Mouse (Mus musculus) liver, embryonic 16.5 days (tissue): ENCODE data around the gene Itpr1. TPM values are rescaled to one million over a fixed set of nuclear protein-coding genes. Genes with fewer than 3 reads are reported as not detected.

ENCODE experiments used
- ATAC-seq: fragments of 200-750 bp; cut with Nextera tagmentation; 2 replicates; pipeline ENCODE4 v1.8.0; 2017; ENCODE audit warnings: low read depth, mild to moderate bottlenecking, moderate number of reproducible peaks, moderate library complexity
- H3K27ac ChIP-seq: fragments of 300-500 bp; sonication (generic); 2 replicates; pipeline ENCODE4 v1.5.1; 2014; ENCODE audit warnings: mild to moderate bottlenecking, low read length
- H3K27me3 ChIP-seq: fragments of 300-500 bp; sonication (generic); 2 replicates; pipeline ENCODE4 v1.6.1; 2014; ENCODE audit warnings: low read depth, low read length, mixed read lengths; ENCODE audit not compliant: control insufficient read depth, insufficient read depth
- H3K36me3 ChIP-seq: fragments of 300-500 bp; sonication (generic); 2 replicates; pipeline ENCODE4 v1.6.1; 2014; ENCODE audit warnings: mild to moderate bottlenecking; ENCODE audit not compliant: control insufficient read depth, insufficient read depth
- H3K4me1 ChIP-seq: fragments of 300-500 bp; sonication (generic); 2 replicates; pipeline ENCODE4 v1.6.1; 2014; ENCODE audit warnings: low read depth, low read length, mixed read lengths; ENCODE audit not compliant: control insufficient read depth
- H3K4me2 ChIP-seq: fragments of 300-500 bp; sonication (generic); 2 replicates; pipeline ENCODE4 v1.6.1; 2014; ENCODE audit warnings: low read depth, low read length, mixed read lengths
- H3K4me3 ChIP-seq: fragments of 300-500 bp; sonication (generic); 2 replicates; pipeline ENCODE4 v1.5.1; 2014; ENCODE audit warnings: low read depth, mild to moderate bottlenecking, low read length
- H3K9ac ChIP-seq: fragments of 300-500 bp; sonication (generic); 2 replicates; pipeline ENCODE4 v1.6.1; 2014; ENCODE audit warnings: low read depth, low read length
- H3K9me3 ChIP-seq: fragments of 300-500 bp; sonication (generic); replicated peaks from 2 replicates; pipeline ENCODE4 v1.6.1; 2016; ENCODE audit warnings: low read length; ENCODE audit not compliant: control insufficient read depth
- WGBS: fragments of 180-500 bp; shearing (Covaris S2); extraction: QIAGEN DNeasy Blood & Tissue Kit; methylation state at CpG from one replicate; pipeline ENCODE4 v1.1.7; 2014; ENCODE audit not compliant: insufficient replicate concordance; 5-methylcytosine and 5-hydroxymethylcytosine counted together
- polyA plus RNA-seq: library from polyadenylated mRNA; unstranded; fragments of >200 nt; fragmentation: Nextera tagmentation; extraction: Ambion mirVana; gene quantifications from 2 replicates; pipeline ENCODE4 v1.2.1, GENCODE M21; 2015

Itpr1 gene
- polyA plus RNA-seq, 1 experiment from 2014 or later: 2.9 TPM

DNA sequence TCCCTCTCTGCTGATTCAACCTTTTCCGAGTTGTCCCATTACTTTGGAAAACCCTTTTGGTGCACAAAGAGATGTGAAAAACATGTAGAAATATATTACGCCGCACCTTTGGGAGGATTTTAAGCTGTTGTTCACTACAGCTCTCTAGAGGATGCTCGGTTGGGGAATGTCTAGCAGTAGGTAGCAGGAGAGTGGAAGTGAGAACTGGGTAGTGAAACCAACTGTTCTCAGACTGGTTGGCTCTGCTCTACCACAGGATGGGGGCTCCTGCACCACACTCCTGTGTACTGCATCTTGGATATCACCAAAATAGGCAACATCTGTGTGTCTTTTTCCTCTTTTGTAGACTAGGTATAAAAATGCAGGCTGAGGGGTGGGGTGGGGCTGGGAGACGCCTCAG is 10.0 kb downstream of the Itpr1 start:
- Histone ChIP-seq H3K36me3 (no peaks in the 10 kb centered on the region), H3K9me3 (no peaks in the 10 kb centered on the region), H3K27me3 (no peaks in the 10 kb centered on the region), H3K27ac (no peak overlapping the region), H3K9ac (no peak overlapping the region), H3K4me3 (no peak overlapping the region), H3K4me1 (no peaks in the 10 kb centered on the region; the same call in 1 of the 2 replicates), H3K4me2 (no peak overlapping the region)
- ATAC-seq: no peak
- 57% methylated on average over 5 of the region's 5 CpGs for whole genome bisulfite sequencing

DNA sequence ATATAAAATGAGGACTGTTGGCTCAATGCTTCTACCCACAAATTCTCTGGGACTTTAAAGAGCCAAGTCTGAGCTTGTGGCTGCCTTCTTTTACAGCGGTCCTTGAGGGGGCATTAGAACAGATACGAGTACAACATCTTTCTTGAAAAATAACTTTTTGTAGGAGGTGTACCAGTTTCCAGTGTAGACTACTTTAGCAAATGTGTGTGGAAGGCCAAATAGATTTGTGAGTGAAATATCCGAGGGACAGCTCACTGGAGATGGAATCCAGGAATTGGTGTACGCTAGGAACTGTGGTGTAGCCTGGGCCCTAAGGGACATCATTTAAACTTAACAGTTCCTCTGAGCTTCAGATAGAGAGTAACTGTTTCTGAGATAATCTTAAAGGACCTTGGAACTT is 11.5 kb downstream of the Itpr1 start:
- Histone ChIP-seq H3K27me3 (no peaks in the 10 kb centered on the region), H3K9ac (no peak overlapping the region), H3K4me2 (no peak overlapping the region), H3K4me3 (no peak overlapping the region), H3K27ac (no peak overlapping the region), H3K36me3 (no peaks in the 10 kb centered on the region), H3K9me3 (no peaks in the 10 kb centered on the region), H3K4me1 (no peaks in the 10 kb centered on the region; the same call in 1 of the 2 replicates)
- 77% methylated on average over 4 of the region's 4 CpGs for WGBS
- ATAC-seq: no peak

DNA sequence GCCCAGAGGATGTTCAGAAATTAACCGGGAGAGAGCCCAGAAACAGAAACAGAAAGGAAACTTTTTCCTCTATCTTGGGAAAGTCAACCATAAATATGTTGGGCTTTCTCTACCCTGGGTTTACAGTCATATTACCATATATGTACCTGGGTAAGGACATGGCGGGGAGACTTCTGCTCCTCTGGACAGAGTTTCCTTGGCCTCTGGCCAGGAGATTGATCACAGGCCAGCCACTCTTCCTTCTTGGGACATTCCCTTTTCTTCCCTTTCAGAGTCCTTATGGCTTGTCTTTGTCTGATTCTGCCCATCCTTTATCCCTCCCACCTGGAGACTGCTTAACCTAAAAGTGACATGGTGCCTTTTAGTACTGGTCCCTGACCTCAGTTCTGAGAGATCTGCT is 12.1 kb downstream of the Itpr1 start:
- no peak overlapping the region for H3K9ac ChIP-seq
- H3K4me1 ChIP-seq: no peaks in the 10 kb centered on the region; the same call in 1 of the 2 replicates
- H3K4me3 ChIP-seq: no peak overlapping the region
- H3K27me3 ChIP-seq: no peaks in the 10 kb centered on the region
- ATAC-seq: no peak
- WGBS: 82% methylated on average over 2 of the region's 2 CpGs
- no peak overlapping the region for H3K27ac ChIP-seq
- H3K9me3 ChIP-seq: no peaks in the 10 kb centered on the region
- H3K4me2 ChIP-seq: no peak overlapping the region
- H3K36me3 ChIP-seq: no peaks in the 10 kb centered on the region

DNA sequence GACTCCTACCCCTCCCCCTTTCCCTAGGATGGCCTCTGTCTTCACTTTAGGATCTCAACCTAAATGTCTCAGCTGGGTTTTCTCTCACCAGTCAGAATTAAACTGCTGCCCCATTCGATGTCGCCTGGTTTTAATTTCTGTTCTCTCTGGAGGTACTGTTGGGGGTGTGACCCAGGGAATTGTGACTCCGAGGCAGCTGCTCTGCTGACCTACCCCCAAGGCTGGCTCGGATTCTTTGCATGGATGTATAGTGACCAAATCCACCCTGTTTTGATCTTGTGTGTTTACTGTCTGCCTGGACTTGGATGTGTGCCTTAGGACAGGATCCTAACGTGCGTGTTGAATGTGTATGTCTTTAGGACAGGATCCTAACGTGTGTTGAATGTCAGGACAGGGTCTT is 13.3 kb downstream of the Itpr1 start:
- Histone ChIP-seq H3K27ac (no peak overlapping the region), H3K4me3 (no peak overlapping the region), H3K27me3 (no peaks in the 10 kb centered on the region), H3K9me3 (no peaks in the 10 kb centered on the region), H3K36me3 (no peaks in the 10 kb centered on the region), H3K4me2 (no peak overlapping the region), H3K4me1 (no peaks in the 10 kb centered on the region; the same call in 1 of the 2 replicates), H3K9ac (no peak overlapping the region)
- 61% methylated on average over 7 of the region's 7 CpGs for WGBS
- ATAC-seq: no peak

DNA sequence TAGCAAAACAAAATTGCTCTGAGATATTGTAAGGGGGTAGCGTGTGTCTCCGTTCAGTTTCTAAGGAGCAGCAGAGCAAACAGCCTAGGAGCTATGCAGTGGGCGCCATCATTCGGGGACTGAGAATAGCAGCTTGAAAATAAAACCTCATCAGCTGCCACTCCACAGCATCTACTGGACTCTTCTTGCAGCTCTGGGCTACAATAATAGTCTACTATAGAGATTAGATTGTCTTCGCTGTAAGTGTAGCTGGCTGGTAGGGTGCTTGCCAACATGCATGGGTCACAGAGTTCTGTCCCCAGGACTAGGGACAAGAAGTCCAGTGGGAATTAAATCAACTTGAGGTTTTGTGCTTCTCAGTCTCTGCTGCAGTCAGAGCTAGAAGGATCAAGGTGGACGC is 14.6 kb downstream of the Itpr1 start:
- Histone ChIP-seq H3K4me3 (no peak overlapping the region), H3K27me3 (no peaks in the 10 kb centered on the region), H3K4me2 (no peak overlapping the region), H3K9me3 (no peaks in the 10 kb centered on the region), H3K27ac (no peak overlapping the region), H3K36me3 (no peaks in the 10 kb centered on the region), H3K4me1 (no peaks in the 10 kb centered on the region; the same call in 1 of the 2 replicates), H3K9ac (no peak overlapping the region)
- ATAC-seq: no peak
- 75% methylated on average over 6 of the region's 6 CpGs for WGBS

DNA sequence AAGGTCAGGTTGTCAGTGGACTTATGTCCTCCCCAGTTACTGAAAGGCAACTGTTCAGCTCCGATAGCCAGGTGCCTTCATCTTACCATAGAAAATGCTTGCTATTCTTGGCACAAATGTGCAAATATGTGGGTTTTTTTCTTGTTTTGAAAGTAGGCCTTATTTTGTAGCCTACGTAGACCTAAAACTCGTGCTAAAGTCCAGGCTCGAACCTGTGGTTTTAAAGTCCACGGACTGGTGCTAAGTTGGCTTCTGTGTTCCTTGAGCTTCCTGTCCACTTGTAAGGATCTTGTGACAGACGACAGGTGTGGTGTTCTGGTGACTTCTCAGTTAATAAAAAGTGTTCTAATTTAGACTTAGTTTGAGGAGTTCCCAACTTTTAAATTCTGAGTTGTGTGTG is 15.2 kb downstream of the Itpr1 start:
- no peak overlapping the region for H3K9ac ChIP-seq
- no peaks in the 10 kb centered on the region for H3K36me3 ChIP-seq
- 60% methylated on average over 6 of the region's 6 CpGs for WGBS
- H3K27ac ChIP-seq: no peak overlapping the region
- H3K4me1 ChIP-seq: peaks cover 2% of the 10 kb centered on the region
- no peaks in the 10 kb centered on the region for H3K27me3 ChIP-seq
- H3K4me2 ChIP-seq: no peak overlapping the region
- H3K9me3 ChIP-seq: no peaks in the 10 kb centered on the region
- no peak overlapping the region for H3K4me3 ChIP-seq
- ATAC-seq: no peak

DNA sequence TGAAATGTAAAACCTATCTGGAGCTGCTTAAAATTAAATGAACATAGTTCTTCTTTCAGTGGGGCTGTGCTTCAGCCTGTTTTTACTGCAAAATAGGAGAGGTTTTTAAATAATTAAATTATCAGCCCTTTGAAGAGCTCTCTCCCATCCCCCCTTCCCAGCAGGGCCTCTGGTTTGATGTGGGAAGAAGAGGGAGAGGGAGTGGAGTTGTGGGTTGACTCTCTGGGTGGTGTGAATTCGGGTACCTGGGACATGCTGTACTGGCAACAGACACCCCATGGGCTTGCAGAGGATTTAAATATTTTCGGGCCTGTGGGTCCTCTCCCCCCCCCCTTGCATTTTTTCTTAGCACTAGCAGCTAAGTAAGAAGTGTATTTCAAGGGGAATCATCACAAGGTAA is 15.7 kb downstream of the Itpr1 start:
- no peaks in the 10 kb centered on the region for H3K27me3 ChIP-seq
- H3K4me2 ChIP-seq: no peak overlapping the region
- H3K4me3 ChIP-seq: no peak overlapping the region
- H3K27ac ChIP-seq: no peak overlapping the region
- peaks cover 5% of the 10 kb centered on the region for H3K4me1 ChIP-seq
- no peak for ATAC-seq
- H3K9ac ChIP-seq: no peak overlapping the region
- no peaks in the 10 kb centered on the region for H3K36me3 ChIP-seq
- no peaks in the 10 kb centered on the region for H3K9me3 ChIP-seq
- 46% methylated on average over 2 of the region's 2 CpGs for WGBS

DNA sequence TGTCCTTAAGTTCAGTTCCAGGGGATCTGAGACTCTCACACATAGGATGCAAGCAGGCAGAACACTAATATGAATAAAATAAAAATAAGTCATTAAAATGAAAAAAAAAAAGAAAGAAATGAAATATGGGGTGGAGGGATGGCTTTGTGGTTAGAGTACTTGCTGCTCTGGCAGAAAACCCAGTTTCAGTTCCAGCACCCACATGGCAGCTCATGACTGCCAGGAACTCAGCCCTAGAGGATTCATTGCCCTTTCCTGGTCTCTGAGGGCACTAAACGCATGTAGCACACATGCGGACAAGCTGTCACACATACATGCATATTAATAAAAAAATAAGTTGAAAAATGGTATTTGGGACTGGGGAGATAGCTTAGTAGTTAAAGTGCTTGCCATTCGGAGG is 17.7 kb downstream of the Itpr1 start:
- no peak overlapping the region for H3K4me2 ChIP-seq
- H3K36me3 ChIP-seq: no peaks in the 10 kb centered on the region
- no peak for ATAC-seq
- 65% methylated on average over 3 of the region's 3 CpGs for WGBS
- no peak overlapping the region for H3K4me3 ChIP-seq
- H3K9me3 ChIP-seq: no peaks in the 10 kb centered on the region
- no peak overlapping the region for H3K9ac ChIP-seq
- no peaks in the 10 kb centered on the region for H3K27me3 ChIP-seq
- H3K27ac ChIP-seq: no peak overlapping the region
- H3K4me1 ChIP-seq: peaks cover 5% of the 10 kb centered on the region

DNA sequence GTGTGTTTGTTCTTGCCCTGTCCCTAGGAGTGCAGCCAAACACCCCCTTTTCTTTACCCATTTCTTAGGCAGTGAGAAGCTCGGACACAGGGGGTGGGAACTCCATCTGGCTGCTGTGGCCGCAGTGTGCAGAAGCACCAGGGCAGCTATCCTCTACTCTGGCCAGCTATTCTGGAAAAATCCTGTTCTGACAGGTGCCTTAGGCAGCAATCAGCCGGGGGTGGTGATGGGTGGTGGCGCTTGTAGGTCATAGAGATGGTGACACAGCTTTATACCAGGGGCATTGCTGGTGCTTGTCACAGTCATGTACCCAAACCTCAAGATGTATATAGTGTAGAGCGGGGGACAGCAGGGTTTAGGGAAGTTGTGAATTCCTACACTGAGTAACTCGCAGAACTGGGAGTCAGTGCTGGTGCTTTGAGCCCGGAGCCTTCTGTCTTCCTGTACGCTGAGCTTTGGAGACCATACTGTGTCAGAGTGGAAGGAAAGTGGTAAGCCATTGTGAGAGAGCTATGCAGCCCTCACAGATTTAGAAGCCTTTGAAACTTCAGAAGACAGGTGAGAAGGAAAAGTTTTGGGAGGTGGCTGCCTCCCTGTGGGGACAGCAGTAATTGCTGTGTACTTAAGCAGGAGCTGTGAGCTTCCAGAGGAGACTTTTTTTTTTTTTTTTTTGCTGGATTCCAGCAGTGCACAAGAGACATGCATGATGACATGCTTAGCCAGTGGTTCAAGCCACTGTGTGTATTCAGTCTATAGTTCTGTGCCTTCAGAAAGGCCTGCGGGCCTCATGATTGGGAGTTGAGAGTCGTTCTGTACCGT is 19.2 kb downstream of the Itpr1 start:
- Histone ChIP-seq H3K27ac (no peak overlapping the region), H3K9me3 (no peaks in the 10 kb centered on the region), H3K9ac (no peak overlapping the region), H3K4me2 (no peak overlapping the region), H3K4me3 (no peak overlapping the region), H3K27me3 (no peaks in the 10 kb centered on the region), H3K36me3 (no peaks in the 10 kb centered on the region), H3K4me1 (peaks cover 5% of the 10 kb centered on the region)
- WGBS: 50% methylated on average over 11 of the region's 11 CpGs
- ATAC-seq: no peak
